Mouse (Mus musculus) lung, adult 2 months (tissue): Measurements from ENCODE around the gene Gm1123. TPM values are rescaled to one million over a fixed set of nuclear protein-coding genes. Genes with fewer than 3 reads are reported as not detected.

ENCODE experiments used
- DNase-seq: peaks from one replicate; pipeline ENCODE4 v3.0.0; 2022
- H3K4me1 ChIP-seq: fragments of 200-500 bp; 2 replicates; pipeline ENCODE4 v1.6.1; 2011; ENCODE audit warnings: low read length; ENCODE audit not compliant: control insufficient read depth, insufficient read depth
- H3K4me3 ChIP-seq: fragments of 200-500 bp; replicated peaks from 2 replicates; pipeline ENCODE3; 2011; ENCODE audit warnings: low read depth, mild to moderate bottlenecking, control low read depth, low read length; ENCODE audit errors: extremely low read depth
- CTCF ChIP-seq: fragments of 200-500 bp; IDR thresholded peaks from 2 replicates; pipeline ENCODE4 v1.5.1; 2011; ENCODE audit warnings: mild to moderate bottlenecking, low read length, control low read depth; ENCODE audit not compliant: insufficient read depth
- POLR2A ChIP-seq: fragments of 200-500 bp; IDR thresholded peaks from 2 replicates; pipeline ENCODE4 v1.6.1; 2011; ENCODE audit warnings: low read depth, mild to moderate bottlenecking, control low read depth, low read length, borderline replicate concordance; ENCODE audit errors: extremely low read depth
- WGBS: fragments of 180-500 bp; shearing (Covaris S2); methylation state at CpG from one replicate; pipeline ENCODE4 v1.1.7; 2018; 5-methylcytosine and 5-hydroxymethylcytosine counted together
- polyA plus RNA-seq: library from polyadenylated mRNA; depleted of rRNA; stranded (reverse); fragments of >200 nt; gene quantifications from 2 replicates; pipeline ENCODE4 v1.2.3, GENCODE M21; 2012

Gene Gm1123
- polyA plus RNA-seq, 1 experiment, result not detected

- no peak for TF ChIP-seq CTCF
- no peak for TF ChIP-seq POLR2A
- H3K4me3 ChIP-seq, result no peak overlapping the region
- 57% methylated on average over 3 of the region's 3 CpGs for WGBS
- no peak for DNase-seq
- H3K4me1 ChIP-seq, result no peaks in the 10 kb centered on the region
These were observed 18.8 kb downstream of the Gm1123 start for GRCm38 (mm10) chr9:99016759-99017158.

- 61% methylated on average over 3 of the region's 3 CpGs for WGBS
- TF ChIP-seq CTCF, result no peak
- TF ChIP-seq POLR2A, result no peak
- Histone ChIP-seq H3K4me3 (no peak overlapping the region), H3K4me1 (no peaks in the 10 kb centered on the region)
- no peak for DNase-seq
These were observed 19.2 kb downstream of the Gm1123 start for GRCm38 (mm10) chr9:99016301-99016700.

- WGBS, result 90% methylated on average over 3 of the region's 3 CpGs
- TF ChIP-seq POLR2A, result no peak
- TF ChIP-seq CTCF, result no peak
- H3K4me3 ChIP-seq, result no peak overlapping the region
- H3K4me1 ChIP-seq, result no peaks in the 10 kb centered on the region
- no peak for DNase-seq
These were observed 25.7 kb downstream of the Gm1123 start for GRCm38 (mm10) chr9:99009898-99010199.

GRCm38 (mm10) chr9:99009069-99009897 is 26.2 kb downstream of the Gm1123 start:
- TF ChIP-seq POLR2A, result no peak
- no peak for TF ChIP-seq CTCF
- 65% methylated on average over 12 of the region's 12 CpGs for WGBS
- no peak overlapping the region for H3K4me3 ChIP-seq
- H3K4me1 ChIP-seq, result no peaks in the 10 kb centered on the region
- no peak for DNase-seq

GRCm38 (mm10) chr9:99001326-99001725 is 34.2 kb downstream of the Gm1123 start:
- DNase-seq, result no peak
- no peak overlapping the region for H3K4me3 ChIP-seq
- WGBS, result 94% methylated on average over 6 of the region's 6 CpGs
- no peaks in the 10 kb centered on the region for H3K4me1 ChIP-seq
- TF ChIP-seq CTCF (no peak), POLR2A (no peak)

- Histone ChIP-seq H3K4me1 (no peaks in the 10 kb centered on the region), H3K4me3 (no peak overlapping the region)
- TF ChIP-seq CTCF, result no peak
- TF ChIP-seq POLR2A, result no peak
- no peak for DNase-seq
- WGBS, result 61% methylated on average over 9 of the region's 9 CpGs
These were observed 35.6 kb downstream of the Gm1123 start for GRCm38 (mm10) chr9:98999881-99000339.

- DNase-seq, result no peak
- Histone ChIP-seq H3K4me3 (no peak overlapping the region), H3K4me1 (no peaks in the 10 kb centered on the region)
- WGBS, result 93% methylated on average over 4 of the region's 4 CpGs
- TF ChIP-seq CTCF (no peak), POLR2A (no peak)
These were observed 41.4 kb downstream of the Gm1123 start for GRCm38 (mm10) chr9:98994103-98994502.

GRCm38 (mm10) chr9:98987131-98987530 is 48.4 kb downstream of the Gm1123 start:
- WGBS, result 39% methylated on average over 9 of the region's 9 CpGs
- peak overlapping the region; percentile 26 for H3K4me3 ChIP-seq
- H3K4me1 ChIP-seq, result peaks cover 5% of the 10 kb centered on the region; the same call in 1 of the 2 replicates
- TF ChIP-seq POLR2A (no peak), CTCF (no peak)
- no peak for DNase-seq

GRCm38 (mm10) chr9:98986476-98987096 is 48.9 kb downstream of the Gm1123 start:
- under 1% methylated on average over 49 of the region's 50 CpGs for WGBS
- peak overlapping the region; percentile 68 for H3K4me3 ChIP-seq
- H3K4me1 ChIP-seq, result peaks cover 5% of the 10 kb centered on the region; the same call in 1 of the 2 replicates
- TF ChIP-seq POLR2A (no peak), CTCF (no peak)
- no peak for DNase-seq

GRCm38 (mm10) chr9:98985800-98986475 is 49.6 kb downstream of the Gm1123 start, which contains the start of gene Faim:
Faim (plus strand) TSS chr9:98986373.
- 2% methylated on average over 45 of the region's 45 CpGs for WGBS
- TF ChIP-seq POLR2A (peak; percentile 77; the same call in 1 of the 2 replicates), CTCF (no peak)
- peak within 1 kb of the TSS; percentile 68 for H3K4me3 ChIP-seq
- DNase-seq, result peak; percentile 100
- peaks cover 5% of the 10 kb centered on the region; the same call in 1 of the 2 replicates for H3K4me1 ChIP-seq
